Mouse (Mus musculus) CD4-positive, CD25-positive, alpha-beta regulatory T cell, adult 2 months (primary cell): ENCODE data around the gene Cpeb3.
"Not testable (repeated sequence)": the region's sequence is repeated elsewhere in the genome, so short reads cannot be mapped to it uniquely, and the experiment has no call there.

ENCODE experiments used
- DNase-seq: peaks from one replicate; pipeline ENCODE4 v3.0.0-alpha.2; 2012; ENCODE audit warnings: low read depth, low spot score

The Cpeb3 gene

GRCm38 (mm10) chr19:37156040-37156439 is 52.4 kb downstream of the Cpeb3 start:
- DNase-seq, result no peak

GRCm38 (mm10) chr19:37147145-37147544 is 61.3 kb downstream of the Cpeb3 start:
- no peak for DNase-seq

- DNase-seq, result no peak
Observed at GRCm38 (mm10) chr19:37145846-37146245, 62.6 kb downstream of the Cpeb3 start.

- DNase-seq, result no peak
Observed at GRCm38 (mm10) chr19:37145401-37145800, 63.0 kb downstream of the Cpeb3 start.

GRCm38 (mm10) chr19:37141623-37142022 is 66.8 kb downstream of the Cpeb3 start:
- DNase-seq, result no peak

- no peak for DNase-seq
Observed at GRCm38 (mm10) chr19:37137133-37137532, 71.3 kb downstream of the Cpeb3 start.

- not testable (repeated sequence) for DNase-seq
Observed at GRCm38 (mm10) chr19:37135459-37135858, 72.9 kb downstream of the Cpeb3 start.

- DNase-seq, result no peak
Observed at GRCm38 (mm10) chr19:37133666-37134065, 74.7 kb downstream of the Cpeb3 start.

GRCm38 (mm10) chr19:37131660-37132059 is 76.7 kb downstream of the Cpeb3 start:
- DNase-seq, result no peak

GRCm38 (mm10) chr19:37128461-37128860 is 79.9 kb downstream of the Cpeb3 start:
- DNase-seq, result no peak

- DNase-seq, result no peak
Observed at GRCm38 (mm10) chr19:37127018-37127567, 81.3 kb downstream of the Cpeb3 start.

GRCm38 (mm10) chr19:37124961-37125360 is 83.4 kb downstream of the Cpeb3 start:
- no peak for DNase-seq

GRCm38 (mm10) chr19:37119281-37119680 is 89.1 kb downstream of the Cpeb3 start:
- DNase-seq, result no peak

GRCm38 (mm10) chr19:37115824-37116223 is 92.6 kb downstream of the Cpeb3 start:
- DNase-seq, result no peak

GRCm38 (mm10) chr19:37115374-37115773 is 93.0 kb downstream of the Cpeb3 start:
- DNase-seq, result no peak

- DNase-seq, result no peak
Observed at GRCm38 (mm10) chr19:37111831-37112230, 96.6 kb downstream of the Cpeb3 start.

- DNase-seq, result no peak
Observed at GRCm38 (mm10) chr19:37110494-37110893, 97.9 kb downstream of the Cpeb3 start.

GRCm38 (mm10) chr19:37109853-37110252 is 98.5 kb downstream of the Cpeb3 start:
- DNase-seq, result no peak

GRCm38 (mm10) chr19:37100689-37101088 is 107.7 kb downstream of the Cpeb3 start:
- no peak for DNase-seq

GRCm38 (mm10) chr19:37095666-37096330 is 112.6 kb downstream of the Cpeb3 start:
- no peak for DNase-seq

GRCm38 (mm10) chr19:37093181-37093580 is 115.2 kb downstream of the Cpeb3 start:
- no peak for DNase-seq

- DNase-seq, result no peak
Observed at GRCm38 (mm10) chr19:37090146-37091061, 118.0 kb downstream of the Cpeb3 start.
